Mouse (Mus musculus) MEL (cell line): ENCODE measurements around the gene Pafah1b1.

Source experiments
- CHD2 ChIP-seq: IDR thresholded peaks from 2 replicates; pipeline ENCODE4 v1.6.1; 2011; ENCODE audit warnings: low read length, improper control_type of control experiment
- CTCF ChIP-seq, 3 experiments: IDR thresholded peaks in 2 of 3; conservative IDR thresholded peaks in 1 of 3; 2 replicates each; pipeline ENCODE4 v1.5.1; 2011 to 2012; ENCODE audit warnings: low read length in 3 of 3, low read depth in 2 of 3, mild to moderate bottlenecking in 2 of 3, improper control_type of control experiment in 1 of 3, inconsistent platforms in 1 of 3, mixed read lengths in 1 of 3, moderate library complexity in 1 of 3; ENCODE audit not compliant: control insufficient read depth in 1 of 3, insufficient read depth in 1 of 3, poor library complexity in 1 of 3, severe bottlenecking in 1 of 3
- POLR2AphosphoS5 ChIP-seq: IDR thresholded peaks from 2 replicates; pipeline ENCODE4 v1.6.1; 2012; ENCODE audit warnings: low read depth, borderline replicate concordance, mild to moderate bottlenecking, inconsistent platforms, low read length, moderate library complexity, mixed read lengths

- TF ChIP-seq CTCF (IDR thresholded peaks at IDR 0.05 in 2 of 3, conservative IDR thresholded peaks at IDR 0.05 in 1 of 3; ENCODE audit: control insufficient read depth in 1 of 3, insufficient read depth in 1 of 3, low read depth in 2 of 3, low read length in 3 of 3, poor library complexity in 1 of 3, severe bottlenecking in 1 of 3) (no peak), POLR2AphosphoS5 (no peak), CHD2 (no peak)
These were observed 24.8 kb upstream of the Pafah1b1 start for GRCm38 (mm10) chr11:74749241-74749640.
